Mouse (Mus musculus) forebrain, embryonic 15.5 days (tissue): ENCODE data around the gene Nol4l. TPM values are rescaled to one million over a fixed set of nuclear protein-coding genes. Genes with fewer than 3 reads are reported as not detected.
A peak's percentile ranks its signal among the peaks of the same experiment; 100 is the strongest.

Source experiments
- ATAC-seq: fragments of 200-750 bp; cut with Nextera tagmentation; replicated peaks from 2 replicates; pipeline ENCODE4 v1.8.0; 2017; ENCODE audit warnings: mild to moderate bottlenecking, moderate TSS enrichment, moderate library complexity
- H3K27ac ChIP-seq: fragments of 300-500 bp; sonication (generic); replicated peaks from 2 replicates; pipeline ENCODE4 v1.5.1; 2015; ENCODE audit warnings: mild to moderate bottlenecking, inconsistent platforms
- H3K27me3 ChIP-seq: fragments of 300-500 bp; sonication (generic); 2 replicates; pipeline ENCODE4 v1.6.1; 2015; ENCODE audit warnings: inconsistent platforms
- H3K36me3 ChIP-seq: fragments of 300-500 bp; sonication (generic); 2 replicates; pipeline ENCODE4 v1.6.1; 2015; ENCODE audit warnings: mild to moderate bottlenecking, inconsistent platforms
- H3K4me1 ChIP-seq: fragments of 300-500 bp; sonication (generic); 2 replicates; pipeline ENCODE4 v1.6.1; 2015; ENCODE audit warnings: inconsistent platforms
- H3K4me2 ChIP-seq: fragments of 300-500 bp; sonication (generic); replicated peaks from 2 replicates; pipeline ENCODE4 v1.6.1; 2015; ENCODE audit warnings: mild to moderate bottlenecking, inconsistent platforms
- H3K4me3 ChIP-seq: fragments of 300-500 bp; sonication (generic); 2 replicates; pipeline ENCODE4 v1.5.1; 2015; ENCODE audit warnings: mild to moderate bottlenecking, inconsistent platforms
- H3K9ac ChIP-seq: fragments of 300-500 bp; sonication (generic); replicated peaks from 2 replicates; pipeline ENCODE4 v1.6.1; 2015; ENCODE audit warnings: mild to moderate bottlenecking, inconsistent platforms
- H3K9me3 ChIP-seq: fragments of 300-500 bp; sonication (generic); 2 replicates; pipeline ENCODE4 v1.6.1; 2016; ENCODE audit warnings: inconsistent platforms
- WGBS: fragments of 180-500 bp; shearing (Covaris S2); methylation state at CpG from one replicate; pipeline ENCODE4 v1.1.7; 2015; ENCODE audit warnings: mixed read lengths; 5-methylcytosine and 5-hydroxymethylcytosine counted together
- polyA plus RNA-seq: library from polyadenylated mRNA; unstranded; fragments of >200 nt; fragmentation: Nextera tagmentation; extraction: Ambion mirVana; gene quantifications from 2 replicates; pipeline ENCODE4 v1.2.1, GENCODE M21; 2015

The Nol4l gene
- polyA plus RNA-seq, 1 experiment from 2014 or later: 44.8 TPM

DNA sequence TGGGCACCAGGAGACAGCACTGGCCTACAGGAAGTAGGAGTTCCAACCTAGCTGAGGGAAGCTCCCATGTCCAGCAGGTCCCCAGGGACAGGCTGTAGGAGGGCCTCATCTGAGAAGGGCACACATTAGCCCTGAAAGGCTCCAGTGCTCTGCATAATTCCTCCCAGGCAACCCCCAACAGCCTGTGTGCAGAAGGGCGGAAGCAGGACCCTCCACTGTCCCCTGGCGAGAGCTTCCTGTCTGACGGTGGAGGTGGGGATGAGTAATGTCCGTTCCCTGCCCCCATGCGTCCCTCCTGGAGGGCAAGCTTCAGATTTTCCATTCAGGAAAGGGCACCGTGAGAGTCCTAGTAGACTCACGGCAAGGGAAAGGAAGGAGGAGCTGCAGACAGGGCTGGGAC lies 97.3 kb downstream of the Nol4l start:
- 65% methylated on average over 7 of the region's 7 CpGs for WGBS
- Histone ChIP-seq H3K27me3 (no peaks in the 10 kb centered on the region), H3K4me3 (no peak overlapping the region), H3K4me1 (peaks cover 39% of the 10 kb centered on the region), H3K4me2 (no peak overlapping the region), H3K36me3 (peaks cover 54% of the 10 kb centered on the region), H3K9ac (no peak overlapping the region), H3K9me3 (no peaks in the 10 kb centered on the region), H3K27ac (no peak overlapping the region)
- no peak for ATAC-seq

DNA sequence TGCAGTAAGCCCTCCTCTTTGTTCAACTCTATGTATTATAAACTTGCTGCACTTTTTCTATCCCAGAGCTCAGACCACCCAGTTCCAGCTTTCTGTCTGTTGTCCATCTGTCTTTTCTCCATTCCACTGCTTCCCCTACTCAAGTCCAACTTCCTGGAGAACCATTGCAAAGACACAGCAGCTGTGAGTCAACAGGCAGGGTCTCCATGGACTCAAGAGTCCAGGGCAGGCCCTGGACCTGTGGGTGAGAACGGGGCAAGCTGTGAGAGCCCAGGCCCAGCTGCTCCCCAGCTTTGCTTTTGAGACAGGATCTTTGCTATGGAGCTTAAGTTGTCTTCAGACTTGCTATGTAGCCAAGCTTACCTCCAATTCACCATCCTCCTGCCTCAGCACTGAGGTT lies 99.2 kb downstream of the Nol4l start:
- H3K36me3 ChIP-seq: peaks cover 48% of the 10 kb centered on the region
- no peak overlapping the region for H3K4me2 ChIP-seq
- no peak overlapping the region for H3K27ac ChIP-seq
- no peak for ATAC-seq
- peaks cover 36% of the 10 kb centered on the region for H3K4me1 ChIP-seq
- 96% methylated on average over 1 of the region's 1 CpGs for WGBS
- H3K27me3 ChIP-seq: no peaks in the 10 kb centered on the region
- no peaks in the 10 kb centered on the region for H3K9me3 ChIP-seq
- no peak overlapping the region for H3K9ac ChIP-seq
- no peak overlapping the region for H3K4me3 ChIP-seq

DNA sequence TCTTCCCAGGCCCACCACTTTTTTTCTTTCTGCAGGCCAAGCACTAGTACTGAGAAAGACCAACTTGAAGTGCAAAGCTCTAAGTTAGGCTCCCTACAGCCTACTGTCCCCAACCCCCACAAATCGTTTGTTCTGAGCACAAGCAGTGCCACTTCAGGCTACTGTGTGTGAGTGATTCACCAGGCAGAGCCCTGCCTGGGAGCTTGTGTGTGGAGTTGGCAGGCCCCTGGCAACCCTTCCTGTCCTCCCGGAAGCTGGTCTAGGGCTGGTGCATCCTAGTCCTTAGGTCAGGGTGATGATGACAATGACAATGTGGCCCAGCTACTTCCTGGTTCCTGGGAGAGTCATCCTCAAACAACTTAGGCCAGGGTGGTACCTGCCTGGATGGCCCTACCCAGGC lies 101.3 kb downstream of the Nol4l start:
- Histone ChIP-seq H3K27me3 (no peaks in the 10 kb centered on the region), H3K9ac (no peak overlapping the region), H3K36me3 (peaks cover 40% of the 10 kb centered on the region), H3K4me2 (no peak overlapping the region), H3K9me3 (no peaks in the 10 kb centered on the region), H3K27ac (no peak overlapping the region), H3K4me3 (no peak overlapping the region), H3K4me1 (peaks cover 26% of the 10 kb centered on the region)
- 72% methylated on average over 2 of the region's 2 CpGs for WGBS
- no peak for ATAC-seq

DNA sequence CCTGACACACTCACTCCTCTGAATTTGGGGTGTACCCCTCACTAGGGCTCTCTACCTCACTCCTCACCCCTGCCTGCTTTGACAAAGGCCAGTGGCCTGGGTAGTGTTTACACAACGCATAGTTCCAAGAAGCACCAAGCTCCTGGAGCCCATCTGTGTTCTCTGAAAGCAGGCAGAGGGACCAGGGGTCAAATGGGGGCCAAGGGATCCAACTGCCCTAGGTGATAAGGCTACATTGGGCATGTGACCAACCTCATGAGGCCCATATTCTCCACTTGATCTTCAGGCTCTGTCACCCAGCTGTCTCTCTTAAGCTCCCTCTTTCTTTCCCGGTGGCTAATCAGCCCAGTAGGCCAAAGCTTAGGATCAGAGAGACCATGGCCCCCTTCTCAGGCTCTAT lies 102.8 kb downstream of the Nol4l start:
- Histone ChIP-seq H3K27me3 (no peaks in the 10 kb centered on the region), H3K4me1 (peaks cover 42% of the 10 kb centered on the region), H3K9me3 (no peaks in the 10 kb centered on the region), H3K36me3 (peaks cover 27% of the 10 kb centered on the region), H3K9ac (no peak overlapping the region), H3K4me2 (no peak overlapping the region), H3K27ac (peak overlapping the region; percentile 64), H3K4me3 (no peak overlapping the region)
- WGBS: 22% methylated on average over 2 of the region's 2 CpGs
- no peak for ATAC-seq

DNA sequence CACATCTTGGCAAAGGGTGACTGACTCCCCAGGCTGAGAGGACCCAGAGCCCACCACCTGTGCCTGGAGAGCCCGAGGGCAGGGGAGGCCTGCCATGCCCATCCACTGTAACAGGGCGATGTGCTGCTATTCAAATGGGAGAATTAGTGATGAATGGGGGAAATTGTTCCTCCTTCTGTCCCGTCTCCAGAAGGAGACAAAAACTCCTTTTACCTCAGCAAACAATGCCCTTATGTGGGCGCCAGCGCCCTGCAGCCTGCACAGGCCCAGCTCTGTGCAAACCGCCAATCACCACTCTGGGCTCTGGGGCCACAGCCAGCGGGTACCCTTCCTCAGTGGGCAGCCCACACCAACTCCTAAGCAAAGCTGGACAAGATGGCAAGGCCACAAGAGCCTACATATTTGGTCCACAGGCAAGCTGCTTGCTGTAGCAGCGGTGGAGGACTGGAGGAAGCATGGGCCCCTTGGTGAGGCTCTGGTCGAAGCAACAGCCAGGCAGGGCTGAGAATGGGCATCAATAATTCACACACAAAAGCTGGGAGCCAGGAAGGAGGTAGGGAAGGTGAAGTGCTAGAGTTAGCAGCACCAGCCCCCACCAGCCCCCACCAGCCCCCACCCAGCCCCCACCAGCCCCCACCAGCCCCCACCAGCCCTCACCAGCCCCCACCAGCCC lies 103.6 kb downstream of the Nol4l start:
- Histone ChIP-seq H3K27ac (peak overlapping the region; percentile 76), H3K9me3 (no peaks in the 10 kb centered on the region), H3K36me3 (peaks cover 20% of the 10 kb centered on the region), H3K4me3 (no peak overlapping the region), H3K4me2 (no peak overlapping the region), H3K4me1 (peaks cover 43% of the 10 kb centered on the region), H3K27me3 (no peaks in the 10 kb centered on the region), H3K9ac (peak overlapping the region; percentile 32; the same call in 1 of the 2 replicates)
- WGBS: 6% methylated on average over 9 of the region's 9 CpGs
- ATAC-seq: peak; percentile 86

DNA sequence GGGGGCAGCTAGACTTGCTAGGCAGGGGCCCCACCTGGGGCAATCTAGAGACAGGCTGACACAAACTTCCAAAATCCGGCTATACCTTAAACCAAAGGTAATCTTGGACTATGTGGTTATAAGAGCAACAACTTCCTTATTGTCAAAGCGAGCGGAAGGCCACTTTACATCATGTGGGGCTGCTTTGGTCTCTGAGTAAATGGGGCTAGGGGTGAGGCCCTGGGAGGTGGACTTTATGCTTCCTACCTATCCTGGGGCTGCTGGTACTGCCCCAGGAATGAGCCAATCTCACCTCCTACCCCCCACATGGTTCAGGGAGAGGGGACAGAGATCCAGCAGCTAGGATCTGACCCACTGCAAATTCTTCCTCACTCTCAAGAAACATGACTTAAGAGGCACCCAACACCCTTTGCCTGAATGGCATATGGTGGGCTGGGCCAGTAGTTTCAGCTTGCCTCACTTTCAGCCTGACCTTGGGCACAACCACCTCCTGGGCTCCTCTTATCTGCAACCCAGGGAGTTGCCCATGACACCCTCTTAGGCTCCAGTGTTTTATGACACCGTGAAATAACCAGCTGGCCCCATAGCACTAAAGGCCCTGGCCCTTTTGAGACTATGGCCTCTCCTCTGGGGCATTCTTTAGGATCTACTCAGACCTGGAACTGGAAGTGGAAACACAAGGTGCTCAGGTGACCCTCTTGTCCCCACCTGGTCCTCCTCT lies 104.5 kb downstream of the Nol4l start:
- H3K27me3 ChIP-seq: no peaks in the 10 kb centered on the region
- peaks cover 14% of the 10 kb centered on the region for H3K36me3 ChIP-seq
- peak overlapping the region; percentile 76 for H3K27ac ChIP-seq
- WGBS: 85% methylated on average over 4 of the region's 4 CpGs
- no peak overlapping the region for H3K4me3 ChIP-seq
- H3K4me2 ChIP-seq: no peak overlapping the region
- peaks cover 43% of the 10 kb centered on the region for H3K4me1 ChIP-seq
- H3K9me3 ChIP-seq: no peaks in the 10 kb centered on the region
- H3K9ac ChIP-seq: no peak overlapping the region
- no peak; the same call in 1 of the 2 replicates for ATAC-seq

DNA sequence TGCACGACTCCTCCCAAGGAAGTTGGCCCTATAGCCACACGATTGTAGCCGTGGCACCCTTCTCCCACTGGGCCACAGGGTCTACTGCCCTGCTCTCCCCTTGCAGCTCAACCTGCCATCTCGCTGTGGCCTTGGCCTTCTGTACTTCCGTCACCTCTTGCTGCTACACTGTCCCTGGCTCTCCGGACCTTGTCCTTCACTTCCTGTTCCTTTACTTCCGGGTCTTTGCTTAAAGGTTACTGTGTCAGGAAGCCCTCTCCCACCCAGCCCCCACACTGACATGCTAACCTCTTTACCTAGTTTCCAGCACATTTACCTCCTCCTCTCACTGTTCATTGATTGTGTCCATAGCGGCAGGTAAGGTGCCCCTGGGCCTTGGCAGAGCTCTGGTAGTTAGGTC lies 105.2 kb downstream of the Nol4l start:
- WGBS: 82% methylated on average over 8 of the region's 8 CpGs
- no peak for ATAC-seq
- H3K4me1 ChIP-seq: peaks cover 43% of the 10 kb centered on the region

DNA sequence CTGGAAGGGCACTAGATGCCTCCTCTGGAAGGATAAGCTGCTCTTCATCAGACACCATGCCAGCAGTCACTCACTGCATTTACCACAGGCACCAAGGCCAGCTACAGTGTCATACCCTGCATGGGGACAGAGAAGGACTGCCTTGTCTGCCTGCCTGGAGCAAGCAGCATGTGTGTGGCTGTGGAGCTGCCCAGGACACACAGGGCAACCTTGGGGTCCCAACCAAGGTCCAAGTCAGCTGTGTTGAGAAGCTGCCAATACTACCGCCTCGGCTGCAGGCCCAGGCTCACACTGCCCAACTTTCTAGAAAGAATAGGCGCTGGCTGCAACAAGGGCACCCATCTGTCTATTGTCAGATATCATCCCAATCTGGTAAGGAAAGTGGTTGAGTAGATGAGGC lies 106.7 kb downstream of the Nol4l start:
- H3K27me3 ChIP-seq: no peaks in the 10 kb centered on the region
- H3K27ac ChIP-seq: no peak overlapping the region
- H3K4me1 ChIP-seq: peaks cover 52% of the 10 kb centered on the region

More for the DNA sequence above, 105.2 kb downstream of the Nol4l start:
- Histone ChIP-seq H3K4me2 (no peak overlapping the region), H3K27ac (no peak overlapping the region), H3K36me3 (peaks cover 14% of the 10 kb centered on the region), H3K9ac (no peak overlapping the region), H3K4me3 (no peak overlapping the region), H3K27me3 (no peaks in the 10 kb centered on the region), H3K9me3 (no peaks in the 10 kb centered on the region)

DNA sequence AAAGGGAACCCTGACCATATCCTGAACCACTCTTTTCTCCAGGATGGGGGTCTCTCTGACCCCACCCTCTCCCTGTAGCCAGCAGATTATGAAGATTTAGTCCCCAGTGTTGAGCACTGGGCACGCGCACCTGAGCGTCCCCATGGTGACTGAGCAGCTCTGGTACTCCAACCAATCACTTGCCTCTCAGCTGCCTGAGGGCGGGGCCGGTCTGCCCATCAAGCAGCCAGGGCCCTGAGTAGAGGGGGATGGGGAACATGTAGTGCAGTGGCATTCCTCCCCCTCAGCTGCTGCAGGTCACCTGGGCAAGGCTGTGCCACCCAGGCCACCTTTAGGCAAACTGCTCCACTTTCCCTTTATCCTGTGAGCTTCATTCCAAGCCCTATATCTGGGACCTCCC lies 107.7 kb downstream of the Nol4l start:
- Histone ChIP-seq H3K27ac (no peak overlapping the region), H3K4me2 (no peak overlapping the region), H3K36me3 (peaks cover 35% of the 10 kb centered on the region), H3K9me3 (no peaks in the 10 kb centered on the region), H3K9ac (no peak overlapping the region), H3K4me1 (peaks cover 48% of the 10 kb centered on the region), H3K27me3 (no peaks in the 10 kb centered on the region), H3K4me3 (no peak overlapping the region)
- peak; percentile 62 for ATAC-seq
- 10% methylated on average over 5 of the region's 5 CpGs for WGBS

More for the DNA sequence above, 106.7 kb downstream of the Nol4l start:
- H3K9ac ChIP-seq: no peak overlapping the region
- no peak for ATAC-seq
- WGBS: 63% methylated on average over 3 of the region's 3 CpGs
- H3K9me3 ChIP-seq: no peaks in the 10 kb centered on the region
- H3K36me3 ChIP-seq: peaks cover 25% of the 10 kb centered on the region
- no peak overlapping the region for H3K4me2 ChIP-seq
- no peak overlapping the region for H3K4me3 ChIP-seq

DNA sequence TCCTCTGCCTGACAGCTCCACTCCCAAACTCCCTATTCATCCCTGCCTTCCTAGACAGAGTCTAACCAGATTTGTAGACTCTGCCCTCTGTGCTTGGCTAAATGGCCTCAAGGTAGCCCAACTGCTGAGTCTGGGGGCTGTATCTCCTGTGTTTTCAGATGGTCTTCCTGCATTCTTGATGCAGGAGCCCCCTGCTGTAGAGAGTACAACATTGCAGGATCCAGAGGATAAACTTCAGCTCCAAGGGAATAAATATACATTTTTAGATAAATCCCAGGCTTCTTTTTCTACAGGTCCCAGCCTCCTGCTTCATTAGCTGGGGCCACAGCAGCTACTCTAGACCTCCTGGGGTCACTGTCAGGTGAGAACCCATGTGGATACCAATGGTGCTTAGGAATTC lies 108.5 kb downstream of the Nol4l start:
- Histone ChIP-seq H3K4me1 (peaks cover 43% of the 10 kb centered on the region), H3K4me3 (no peak overlapping the region), H3K9me3 (no peaks in the 10 kb centered on the region), H3K36me3 (peaks cover 43% of the 10 kb centered on the region), H3K27me3 (no peaks in the 10 kb centered on the region), H3K27ac (no peak overlapping the region), H3K4me2 (no peak overlapping the region), H3K9ac (no peak overlapping the region)
- ATAC-seq: no peak

DNA sequence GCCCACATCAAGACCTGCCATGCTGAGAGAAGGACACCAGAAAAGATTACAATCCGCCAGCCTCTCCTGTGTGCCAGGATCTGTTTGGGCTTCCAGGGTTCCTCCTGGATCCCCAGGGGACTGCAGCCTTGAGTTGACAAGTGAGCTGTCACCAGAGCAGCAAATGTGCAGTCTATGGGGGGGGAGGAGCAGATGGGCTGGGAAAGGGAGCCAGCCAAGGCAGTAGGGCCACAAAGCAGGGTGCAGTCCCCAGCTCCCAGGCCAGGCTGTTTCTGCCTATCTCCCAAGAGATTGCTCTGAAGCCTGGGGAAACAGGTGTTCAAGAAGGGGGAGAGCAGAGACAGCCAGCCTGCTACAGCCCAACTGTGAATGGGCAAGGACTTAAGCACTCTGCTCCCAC lies 111.4 kb downstream of the Nol4l start:
- no peak overlapping the region for H3K4me2 ChIP-seq
- peak; percentile 32; the same call in 1 of the 2 replicates for ATAC-seq

DNA sequence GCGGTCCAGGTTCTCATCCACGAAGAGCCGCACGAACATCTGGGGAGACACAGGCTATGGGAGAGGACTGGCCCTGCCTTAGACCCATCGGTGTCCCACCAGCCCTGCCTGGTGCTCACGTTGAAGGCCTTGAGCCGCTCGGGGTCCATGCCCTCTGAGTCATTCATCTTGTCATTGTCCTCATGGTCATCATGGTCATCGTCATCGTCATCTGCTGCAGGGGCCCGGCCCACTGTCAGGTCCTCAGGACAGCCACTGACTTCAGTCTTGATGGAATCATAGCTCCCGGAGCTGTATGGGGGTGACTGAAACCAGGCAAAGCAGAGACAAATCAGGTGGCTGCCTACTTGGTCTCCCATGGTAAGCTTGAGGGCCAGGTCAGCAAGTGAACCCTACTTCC lies 111.9 kb downstream of the Nol4l start:
- no peaks in the 10 kb centered on the region for H3K9me3 ChIP-seq
- no peak for ATAC-seq
- peaks cover 77% of the 10 kb centered on the region for H3K36me3 ChIP-seq
- H3K4me3 ChIP-seq: no peak overlapping the region
- H3K27me3 ChIP-seq: no peaks in the 10 kb centered on the region
- no peak overlapping the region for H3K4me2 ChIP-seq
- H3K27ac ChIP-seq: no peak overlapping the region
- H3K9ac ChIP-seq: no peak overlapping the region
- WGBS: 94% methylated on average over 12 of the region's 12 CpGs
- peaks cover 20% of the 10 kb centered on the region for H3K4me1 ChIP-seq

More for the DNA sequence above, 111.4 kb downstream of the Nol4l start:
- H3K27me3 ChIP-seq: no peaks in the 10 kb centered on the region
- H3K4me3 ChIP-seq: no peak overlapping the region
- H3K36me3 ChIP-seq: peaks cover 71% of the 10 kb centered on the region
- no peak overlapping the region for H3K9ac ChIP-seq
- peaks cover 26% of the 10 kb centered on the region for H3K4me1 ChIP-seq
- peak overlapping the region; percentile 51; the same call in 1 of the 2 replicates for H3K27ac ChIP-seq
- H3K9me3 ChIP-seq: no peaks in the 10 kb centered on the region
- 59% methylated on average over 1 of the region's 1 CpGs for WGBS
